Comparison of ENCODE assay signal across 7 mouse cellular contexts in the genomic region with DNA sequence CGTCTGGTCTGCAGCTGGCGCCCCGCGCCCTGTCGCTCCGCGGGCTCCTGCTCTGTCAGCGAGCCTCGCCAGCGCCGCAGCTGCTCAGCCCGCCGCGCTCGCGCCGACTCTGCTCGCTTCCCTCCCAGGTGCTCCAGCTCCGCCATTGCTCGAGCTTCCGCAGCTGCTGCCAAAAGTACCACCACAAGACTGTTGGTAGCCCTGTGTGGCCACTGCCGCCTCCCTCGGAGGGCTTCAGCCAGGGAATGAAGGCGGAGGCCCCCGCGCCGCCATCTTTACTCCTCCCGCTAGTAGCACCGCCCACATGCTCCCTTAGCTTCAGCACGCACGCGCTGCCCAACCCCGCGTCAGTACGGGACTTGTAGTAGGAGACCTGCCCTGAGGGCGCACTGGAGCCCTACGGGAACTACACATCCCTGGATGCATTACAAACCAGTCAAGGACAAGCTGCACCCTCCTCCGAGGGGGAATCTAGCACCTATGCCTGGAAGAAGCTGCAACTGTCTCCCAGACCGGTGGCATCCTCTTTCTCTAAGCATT. TPM values are rescaled to one million over a fixed set of nuclear protein-coding genes. Genes with fewer than 3 reads are reported as not detected.
DNase-seq lines count a peak whose midpoint lies in the region; ATAC-seq lines count a peak whose summit lies in the region.

Gene Ppp1r12b (minus strand): TSS at position 306 of the 540 bp plus-strand sequence.

- intact Hi-C loops in gastrocnemius, postnatal 36 days (cut with DNase I) = no loop called here
- intact Hi-C loops in left cerebral cortex, postnatal 25 days (cut with DNase I) = loop anchor here (10.0 kb wide), 1 partner anchor 311 kb away; the partner anchor contains the start of gene Syt2

- peak; percentile 97 for DNase-seq in adrenal gland, adult 2 months
- DNase-seq in embryo, embryonic 11.5 days (ENCODE audit: low read depth, low spot score) = peak; percentile 90
- peak; percentile 93 to 95 for DNase-seq in gastrocnemius, postnatal 36 days
- peak; percentile 96 to 99 for DNase-seq in left cerebral cortex, postnatal 25 days (ENCODE audit: low spot score in 2 of 2)
- peak; percentile 96 for DNase-seq in midbrain, embryonic 10.5 days (ENCODE audit: low spot score)
- DNase-seq in right cerebral cortex, postnatal 4 days = peak; percentile 93

- H3K36me3 ChIP-seq in intestine, embryonic 15.5 days = no peaks in the 10 kb centered on the region
- no peaks in the 10 kb centered on the region for H3K36me3 ChIP-seq in midbrain, embryonic 10.5 days

- H3K27me3 ChIP-seq in intestine, embryonic 15.5 days (replicated peaks) = no peaks in the 10 kb centered on the region
- no peaks in the 10 kb centered on the region for H3K27me3 ChIP-seq in midbrain, embryonic 10.5 days (ENCODE audit: low read depth, poor library complexity, severe bottlenecking)

- H3K9me3 ChIP-seq in intestine, embryonic 15.5 days = no peaks in the 10 kb centered on the region
- no peaks in the 10 kb centered on the region for H3K9me3 ChIP-seq in midbrain, embryonic 10.5 days (replicated peaks)

- peak; percentile 99 for ATAC-seq in intestine, embryonic 15.5 days

- H3K4me1 ChIP-seq in intestine, embryonic 15.5 days (replicated peaks) = peaks cover 5% of the 10 kb centered on the region; the same call in 1 of the 2 replicates
- peaks cover 19% of the 10 kb centered on the region for H3K4me1 ChIP-seq in midbrain, embryonic 10.5 days

- peak within 1 kb of the TSS; percentile 83 for H3K4me2 ChIP-seq in intestine, embryonic 15.5 days (replicated peaks)

- peak within 1 kb of the TSS; percentile 87 for H3K27ac ChIP-seq in intestine, embryonic 15.5 days
- H3K27ac ChIP-seq in midbrain, embryonic 10.5 days (replicated peaks) = peak within 1 kb of the TSS; percentile 92

- H3K4me3 ChIP-seq in intestine, embryonic 15.5 days (replicated peaks) = peak within 1 kb of the TSS; percentile 94
- peak within 1 kb of the TSS; percentile 84 for H3K4me3 ChIP-seq in midbrain, embryonic 10.5 days

- peak within 1 kb of the TSS; percentile 88 for H3K9ac ChIP-seq in intestine, embryonic 15.5 days

- under 1% methylated on average over 39 of the region's 39 CpGs for WGBS in intestine, embryonic 15.5 days
- WGBS in midbrain, embryonic 10.5 days = under 1% methylated on average over 39 of the region's 39 CpGs

RNA-seq across cellular contexts. Expression of gene Ppp1r12b, which starts in this region (rescaled TPM):
- total RNA-seq in adrenal gland, adult 2 months (2021) = 10 to 100 TPM; 12.3 to 13.8 TPM
- polyA plus RNA-seq in adrenal gland, adult 2 months (2012; rRNA removed) = 3.3 and 4.3 TPM in 2 replicates
- total RNA-seq in gastrocnemius, postnatal 36 days (2021) = 100 to 1,000 TPM; 170 to 182 TPM
- polyA plus RNA-seq in intestine, embryonic 15.5 days (2015; fragmentation: Nextera tagmentation; extraction: Ambion mirVana) = 18.0 and 19.3 TPM in 2 replicates
- total RNA-seq in left cerebral cortex, postnatal 25 days (2021) = 10 to 100 TPM; 79.1 to 81.7 TPM
- polyA plus RNA-seq in midbrain, embryonic 10.5 days (2016; fragmentation: Nextera tagmentation; extraction: Ambion mirVana) = 5.7 and 6.8 TPM in 2 replicates

Comparison
In these comparisons a context has a peak if more than half of its experiments do, and no peak if none do; other contexts are left out.
1. Peak in every context shown above with its lines: DNase-seq, ATAC-seq, H3K4me3 ChIP-seq and H3K27ac ChIP-seq.
2. RNA of gene Ppp1r12b (total RNA-seq): 170 to 182 TPM in gastrocnemius, postnatal 36 days and 79.1 to 81.7 TPM in left cerebral cortex, postnatal 25 days; 12.3 to 13.8 TPM in adrenal gland, adult 2 months; every median in the first group is over 4 times any median in the second.